Mouse (Mus musculus): Measurements from ENCODE around the gene Inpp4b. TPM values are rescaled to one million over a fixed set of nuclear protein-coding genes. Genes with fewer than 3 reads are reported as not detected.

The Inpp4b gene
- polyA plus RNA-seq, 1 experiment from 2014 or later: 5.5 TPM

DNA sequence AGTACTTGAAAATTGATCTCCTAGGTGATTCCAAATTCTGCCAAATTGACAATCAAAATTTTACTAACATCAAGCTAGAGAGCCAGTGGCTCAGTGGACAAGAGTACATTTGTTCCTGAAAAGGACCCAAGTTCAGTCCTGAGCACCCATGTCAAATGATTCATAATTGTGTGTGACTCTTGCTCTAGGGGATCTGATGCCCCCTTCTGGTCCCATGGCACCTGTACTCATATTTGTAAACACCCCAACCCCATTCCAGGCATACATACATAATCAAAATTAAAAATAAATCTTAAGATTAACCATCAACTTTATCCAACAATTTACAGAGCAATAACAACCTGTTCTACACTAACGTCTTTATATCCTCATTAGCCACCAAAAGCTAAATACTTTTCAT lies 271.8 kb downstream of the Inpp4b start:
- Histone ChIP-seq H3K36me3 (ENCODE audit: control insufficient read depth, insufficient read depth, low read length) (no peaks in the 10 kb centered on the region), H3K4me1 (ENCODE audit: control insufficient read depth, insufficient read depth, low read length) (no peaks in the 10 kb centered on the region), H3K4me3 (replicated peaks; ENCODE audit: low read length) (no peak overlapping the region), H3K9me3 (replicated peaks; ENCODE audit: control insufficient read depth, low read length) (no peaks in the 10 kb centered on the region), H3K27me3 (ENCODE audit: control insufficient read depth, insufficient read depth, low read length) (no peaks in the 10 kb centered on the region), H3K27ac (ENCODE audit: low read length) (no peak overlapping the region), H3K4me2 (ENCODE audit: low read depth, low read length) (no peak overlapping the region), H3K9ac (ENCODE audit: low read length) (no peak overlapping the region)
- no peak for ATAC-seq (ENCODE audit: insufficient read depth, low FRiP score)
- 88% methylated on average over 1 of the region's 1 CpGs for WGBS

DNA sequence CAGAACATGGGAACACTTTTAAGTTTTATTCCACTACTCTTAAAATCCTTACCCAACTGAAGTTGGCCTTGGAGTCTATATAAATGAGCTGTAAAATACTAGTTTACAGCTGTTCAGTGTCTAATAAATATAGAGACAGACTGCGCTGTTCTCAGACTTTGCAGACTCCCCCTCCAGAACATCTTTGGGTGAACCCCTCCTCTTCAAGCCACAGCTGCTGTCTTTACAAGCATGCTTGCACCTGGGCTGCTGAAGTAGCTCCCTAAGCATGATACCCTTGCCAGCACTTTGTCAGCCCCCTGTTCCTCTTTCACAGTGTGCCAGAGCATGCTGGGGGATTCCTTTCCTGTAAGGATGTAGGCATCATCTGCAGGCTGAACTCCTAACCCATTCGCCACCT lies 272.2 kb downstream of the Inpp4b start:
- Histone ChIP-seq H3K4me1 (ENCODE audit: control insufficient read depth, insufficient read depth, low read length) (no peaks in the 10 kb centered on the region), H3K9ac (ENCODE audit: low read length) (no peak overlapping the region)
- ATAC-seq (ENCODE audit: insufficient read depth, low FRiP score): no peak

DNA sequence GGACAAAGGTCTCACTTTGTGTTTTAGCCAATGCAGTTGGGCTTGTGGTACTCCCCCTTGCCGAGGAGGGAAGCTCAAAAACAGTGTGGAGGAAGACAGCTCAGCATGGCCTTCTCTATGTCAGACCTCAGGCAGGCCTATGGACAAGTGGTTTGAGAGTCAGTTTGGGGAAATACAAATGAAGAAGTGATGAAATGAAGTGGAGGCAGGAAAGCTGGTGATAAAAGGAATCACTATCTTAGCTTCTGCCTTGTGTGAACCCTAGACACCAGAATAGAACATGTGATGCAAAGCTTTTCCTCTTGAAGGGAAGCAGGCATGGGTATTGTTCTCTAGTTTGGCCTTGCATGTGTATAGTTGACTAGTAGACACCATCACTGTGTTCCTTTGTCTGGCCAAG lies 273.2 kb downstream of the Inpp4b start:
- Histone ChIP-seq H3K27me3 (ENCODE audit: control insufficient read depth, insufficient read depth, low read length) (no peaks in the 10 kb centered on the region), H3K36me3 (ENCODE audit: control insufficient read depth, insufficient read depth, low read length) (no peaks in the 10 kb centered on the region), H3K4me3 (replicated peaks; ENCODE audit: low read length) (no peak overlapping the region), H3K9ac (ENCODE audit: low read length) (no peak overlapping the region), H3K4me1 (ENCODE audit: control insufficient read depth, insufficient read depth, low read length) (no peaks in the 10 kb centered on the region), H3K4me2 (ENCODE audit: low read depth, low read length) (no peak overlapping the region), H3K9me3 (replicated peaks; ENCODE audit: control insufficient read depth, low read length) (no peaks in the 10 kb centered on the region), H3K27ac (ENCODE audit: low read length) (no peak overlapping the region)
- no peak for ATAC-seq (ENCODE audit: insufficient read depth, low FRiP score)
- WGBS: 75% methylated on average over 1 of the region's 1 CpGs

More for the DNA sequence above, 272.2 kb downstream of the Inpp4b start:
- WGBS: 73% methylated on average over 2 of the region's 2 CpGs
- no peaks in the 10 kb centered on the region for H3K27me3 ChIP-seq (ENCODE audit: control insufficient read depth, insufficient read depth, low read length)
- H3K27ac ChIP-seq (ENCODE audit: low read length): no peak overlapping the region
- no peaks in the 10 kb centered on the region for H3K36me3 ChIP-seq (ENCODE audit: control insufficient read depth, insufficient read depth, low read length)
- H3K4me3 ChIP-seq (replicated peaks; ENCODE audit: low read length): no peak overlapping the region
- no peak overlapping the region for H3K4me2 ChIP-seq (ENCODE audit: low read depth, low read length)
- no peaks in the 10 kb centered on the region for H3K9me3 ChIP-seq (replicated peaks; ENCODE audit: control insufficient read depth, low read length)

DNA sequence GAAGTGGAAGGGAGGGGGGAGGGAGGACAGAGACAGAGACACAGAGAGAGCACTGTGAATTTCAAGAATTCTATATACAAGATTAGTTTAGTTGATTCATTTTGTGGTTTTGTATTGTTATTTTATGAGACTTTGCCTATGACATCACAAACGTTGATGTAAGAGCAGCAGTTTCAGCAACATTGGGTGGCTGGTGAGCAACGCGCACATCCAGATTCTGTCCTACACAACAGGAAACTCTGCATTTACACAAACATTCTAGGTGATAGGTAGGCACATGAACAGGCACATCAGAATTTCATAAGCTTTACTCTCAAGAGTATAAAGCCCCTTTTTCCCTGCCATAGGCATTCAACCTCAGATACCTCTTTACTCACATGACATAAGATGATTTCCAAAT lies 276.6 kb downstream of the Inpp4b start:
- H3K36me3 ChIP-seq (ENCODE audit: control insufficient read depth, insufficient read depth, low read length): no peaks in the 10 kb centered on the region
- H3K9ac ChIP-seq (ENCODE audit: low read length): no peak overlapping the region
- 90% methylated on average over 3 of the region's 3 CpGs for WGBS
- no peaks in the 10 kb centered on the region for H3K4me1 ChIP-seq (ENCODE audit: control insufficient read depth, insufficient read depth, low read length)
- ATAC-seq (ENCODE audit: insufficient read depth, low FRiP score): no peak
- no peaks in the 10 kb centered on the region for H3K27me3 ChIP-seq (ENCODE audit: control insufficient read depth, insufficient read depth, low read length)
- H3K9me3 ChIP-seq (replicated peaks; ENCODE audit: control insufficient read depth, low read length): no peaks in the 10 kb centered on the region
- no peak overlapping the region for H3K4me2 ChIP-seq (ENCODE audit: low read depth, low read length)
- H3K4me3 ChIP-seq (replicated peaks; ENCODE audit: low read length): no peak overlapping the region
- H3K27ac ChIP-seq (ENCODE audit: low read length): no peak overlapping the region

DNA sequence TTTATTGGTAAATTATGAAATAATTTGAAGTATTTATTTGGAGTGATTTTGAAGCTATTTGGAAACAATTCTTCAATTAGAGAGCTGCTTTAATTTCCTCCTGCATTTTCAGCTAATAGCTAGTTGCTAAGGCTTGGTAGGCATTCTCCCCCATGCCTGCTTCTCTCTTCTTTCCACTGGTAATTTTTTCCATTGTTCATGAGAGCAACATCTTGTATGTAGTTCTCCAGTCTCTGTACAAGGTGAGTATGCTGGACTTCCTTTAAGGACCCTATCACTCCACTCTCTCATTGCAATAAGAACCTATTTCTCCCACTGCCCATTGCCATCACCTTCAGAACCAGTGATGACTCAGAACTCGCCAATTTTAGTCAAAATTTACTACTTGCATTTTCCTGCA lies 292.7 kb downstream of the Inpp4b start:
- H3K4me2 ChIP-seq (ENCODE audit: low read depth, low read length): no peak overlapping the region
- WGBS: 85% methylated on average over 1 of the region's 1 CpGs
- H3K9me3 ChIP-seq (replicated peaks; ENCODE audit: control insufficient read depth, low read length): no peaks in the 10 kb centered on the region
- ATAC-seq (ENCODE audit: insufficient read depth, low FRiP score): no peak
- H3K27me3 ChIP-seq (ENCODE audit: control insufficient read depth, insufficient read depth, low read length): no peaks in the 10 kb centered on the region
- H3K4me1 ChIP-seq (ENCODE audit: control insufficient read depth, insufficient read depth, low read length): no peaks in the 10 kb centered on the region
- H3K9ac ChIP-seq (ENCODE audit: low read length): no peak overlapping the region
- H3K36me3 ChIP-seq (ENCODE audit: control insufficient read depth, insufficient read depth, low read length): no peaks in the 10 kb centered on the region
- H3K4me3 ChIP-seq (replicated peaks; ENCODE audit: low read length): no peak overlapping the region
- H3K27ac ChIP-seq (ENCODE audit: low read length): no peak overlapping the region

DNA sequence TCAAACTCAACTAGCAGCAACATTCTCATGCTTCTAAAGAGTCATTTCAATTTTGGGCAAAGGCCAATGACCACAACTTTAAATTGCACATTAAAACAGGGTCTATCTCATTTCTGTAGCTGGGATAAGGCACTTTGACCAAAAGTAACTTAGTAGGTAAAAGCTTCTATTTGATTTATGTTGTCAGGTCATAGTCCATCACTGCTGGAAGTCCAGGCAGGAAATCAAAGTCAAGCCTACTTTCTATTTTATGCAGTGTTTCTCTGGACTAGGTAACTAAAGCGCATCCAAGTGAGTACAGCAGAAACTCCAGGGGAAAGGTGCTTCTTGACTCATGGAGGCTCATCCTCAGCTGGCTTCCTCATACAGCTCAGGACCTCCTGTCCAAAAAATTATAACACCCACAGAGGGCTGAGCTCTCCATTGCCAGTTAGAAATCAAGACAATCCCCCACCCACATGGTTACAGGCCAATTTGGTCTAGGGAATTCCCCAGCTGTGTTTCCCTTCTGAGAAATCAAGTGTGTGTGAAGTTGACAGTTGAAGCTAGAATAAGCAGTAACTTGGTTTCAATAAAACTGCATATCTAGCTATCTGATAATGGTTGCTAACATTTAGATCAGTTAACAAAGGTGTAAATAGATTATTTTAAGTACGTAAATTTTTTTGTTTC lies 293.7 kb downstream of the Inpp4b start:
- Histone ChIP-seq H3K9me3 (replicated peaks; ENCODE audit: control insufficient read depth, low read length) (no peaks in the 10 kb centered on the region), H3K4me2 (ENCODE audit: low read depth, low read length) (no peak overlapping the region), H3K36me3 (ENCODE audit: control insufficient read depth, insufficient read depth, low read length) (no peaks in the 10 kb centered on the region), H3K4me3 (replicated peaks; ENCODE audit: low read length) (no peak overlapping the region), H3K27me3 (ENCODE audit: control insufficient read depth, insufficient read depth, low read length) (no peaks in the 10 kb centered on the region), H3K4me1 (ENCODE audit: control insufficient read depth, insufficient read depth, low read length) (no peaks in the 10 kb centered on the region), H3K9ac (ENCODE audit: low read length) (no peak overlapping the region), H3K27ac (ENCODE audit: low read length) (no peak overlapping the region)
- 82% methylated on average over 2 of the region's 2 CpGs for WGBS
- ATAC-seq (ENCODE audit: insufficient read depth, low FRiP score): no peak

DNA sequence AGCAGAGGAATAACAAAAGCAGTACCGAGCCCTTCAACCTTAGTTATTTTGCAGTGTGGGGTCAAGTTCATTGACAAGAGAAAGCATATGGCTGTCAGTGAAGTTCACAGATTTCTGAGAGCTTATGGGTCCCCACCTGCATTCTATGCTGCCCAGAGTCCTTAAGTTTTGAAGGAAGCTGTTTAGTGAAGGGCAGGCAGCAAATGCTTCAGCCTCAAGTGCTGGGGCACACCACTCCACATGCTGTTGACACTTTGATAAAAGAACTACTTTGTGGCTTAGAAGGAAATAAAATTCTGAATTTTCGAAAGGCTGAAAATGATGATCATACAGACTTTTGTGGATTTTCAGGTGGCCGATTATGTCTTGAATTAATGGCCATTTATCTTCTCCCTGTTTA lies 296.1 kb downstream of the Inpp4b start:
- ATAC-seq (ENCODE audit: insufficient read depth, low FRiP score): no peak
- H3K27ac ChIP-seq (ENCODE audit: low read length): no peak overlapping the region
- no peaks in the 10 kb centered on the region for H3K27me3 ChIP-seq (ENCODE audit: control insufficient read depth, insufficient read depth, low read length)
- 73% methylated on average over 3 of the region's 3 CpGs for WGBS
- H3K4me1 ChIP-seq (ENCODE audit: control insufficient read depth, insufficient read depth, low read length): no peaks in the 10 kb centered on the region
- no peaks in the 10 kb centered on the region for H3K36me3 ChIP-seq (ENCODE audit: control insufficient read depth, insufficient read depth, low read length)
- H3K9ac ChIP-seq (ENCODE audit: low read length): no peak overlapping the region
- no peak overlapping the region for H3K4me2 ChIP-seq (ENCODE audit: low read depth, low read length)
- no peaks in the 10 kb centered on the region for H3K9me3 ChIP-seq (replicated peaks; ENCODE audit: control insufficient read depth, low read length)
- no peak overlapping the region for H3K4me3 ChIP-seq (replicated peaks; ENCODE audit: low read length)

DNA sequence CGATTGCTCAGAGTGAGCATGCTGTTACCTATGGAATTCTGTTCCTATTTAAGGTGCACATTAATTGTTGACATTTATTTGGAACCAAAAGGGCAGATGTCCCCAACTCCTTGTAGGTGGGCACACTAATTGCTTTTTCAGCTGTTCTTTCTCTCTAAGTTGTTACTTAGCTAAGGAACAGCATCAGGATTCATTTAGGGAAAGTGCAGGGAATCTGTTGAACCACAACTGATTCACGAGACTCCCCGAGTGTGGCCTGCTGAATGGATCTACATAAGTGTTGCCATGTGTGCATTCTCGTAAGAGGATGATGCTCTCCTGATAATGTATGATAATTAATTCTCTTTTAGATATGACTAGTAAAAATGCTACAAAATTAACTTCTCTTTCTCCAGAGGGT lies 297.5 kb downstream of the Inpp4b start:
- no peaks in the 10 kb centered on the region for H3K9me3 ChIP-seq (replicated peaks; ENCODE audit: control insufficient read depth, low read length)
- no peak overlapping the region for H3K27ac ChIP-seq (ENCODE audit: low read length)
- 86% methylated on average over 4 of the region's 4 CpGs for WGBS
- H3K4me3 ChIP-seq (replicated peaks; ENCODE audit: low read length): no peak overlapping the region
- no peaks in the 10 kb centered on the region for H3K4me1 ChIP-seq (ENCODE audit: control insufficient read depth, insufficient read depth, low read length)
- H3K4me2 ChIP-seq (ENCODE audit: low read depth, low read length): no peak overlapping the region
- ATAC-seq (ENCODE audit: insufficient read depth, low FRiP score): no peak
- no peaks in the 10 kb centered on the region for H3K27me3 ChIP-seq (ENCODE audit: control insufficient read depth, insufficient read depth, low read length)
- no peak overlapping the region for H3K9ac ChIP-seq (ENCODE audit: low read length)
- no peaks in the 10 kb centered on the region for H3K36me3 ChIP-seq (ENCODE audit: control insufficient read depth, insufficient read depth, low read length)

DNA sequence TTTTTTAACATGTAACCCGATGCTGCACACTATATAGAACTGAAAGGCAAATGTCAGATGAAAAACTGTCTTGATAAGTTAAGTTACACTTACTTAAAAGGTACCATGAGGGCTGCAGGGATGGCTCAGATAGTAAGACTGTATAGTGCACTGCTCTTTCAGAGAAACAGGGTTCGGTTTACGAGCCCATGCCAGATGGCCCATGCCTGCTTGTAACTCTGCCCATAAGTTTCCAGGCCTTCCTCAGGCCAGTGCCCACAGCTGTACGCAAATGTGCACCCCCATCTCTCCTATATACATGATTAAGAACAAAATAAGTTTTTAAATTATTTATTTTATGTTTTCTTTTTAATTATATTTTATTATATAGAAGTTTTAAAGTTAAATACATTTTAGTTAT lies 300.7 kb downstream of the Inpp4b start:
- WGBS: 83% methylated on average over 4 of the region's 4 CpGs
- H3K4me2 ChIP-seq (ENCODE audit: low read depth, low read length): no peak overlapping the region
- H3K27me3 ChIP-seq (ENCODE audit: control insufficient read depth, insufficient read depth, low read length): no peaks in the 10 kb centered on the region
- no peaks in the 10 kb centered on the region for H3K4me1 ChIP-seq (ENCODE audit: control insufficient read depth, insufficient read depth, low read length)
- no peak overlapping the region for H3K27ac ChIP-seq (ENCODE audit: low read length)
- H3K36me3 ChIP-seq (ENCODE audit: control insufficient read depth, insufficient read depth, low read length): no peaks in the 10 kb centered on the region
- no peak overlapping the region for H3K9ac ChIP-seq (ENCODE audit: low read length)
- no peak for ATAC-seq (ENCODE audit: insufficient read depth, low FRiP score)
- H3K4me3 ChIP-seq (replicated peaks; ENCODE audit: low read length): no peak overlapping the region
- no peaks in the 10 kb centered on the region for H3K9me3 ChIP-seq (replicated peaks; ENCODE audit: control insufficient read depth, low read length)

DNA sequence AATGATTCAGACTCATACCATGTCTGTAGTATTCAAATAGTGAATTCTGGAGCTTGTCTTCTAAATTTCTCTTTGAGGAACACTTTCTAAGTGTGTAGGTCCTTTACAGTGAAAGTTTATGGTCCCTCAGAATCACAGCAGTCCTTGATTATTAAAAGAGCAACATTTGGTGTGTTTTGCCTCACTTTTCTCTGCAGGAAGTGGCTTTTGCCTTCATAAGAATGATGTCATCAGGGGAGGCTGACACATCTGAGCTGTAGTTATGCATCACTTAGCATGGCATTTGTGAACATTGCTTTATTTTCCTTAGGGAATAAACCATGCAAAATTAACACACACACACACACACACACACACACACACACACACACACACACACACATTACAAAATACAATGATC lies 349.8 kb downstream of the Inpp4b start:
- H3K4me1 ChIP-seq (ENCODE audit: control insufficient read depth, insufficient read depth, low read length): no peaks in the 10 kb centered on the region
- H3K4me2 ChIP-seq (ENCODE audit: low read depth, low read length): no peak overlapping the region
- no peaks in the 10 kb centered on the region for H3K36me3 ChIP-seq (ENCODE audit: control insufficient read depth, insufficient read depth, low read length)
- no peak for ATAC-seq (ENCODE audit: insufficient read depth, low FRiP score)
- no peak overlapping the region for H3K4me3 ChIP-seq (replicated peaks; ENCODE audit: low read length)
- H3K27ac ChIP-seq (ENCODE audit: low read length): no peak overlapping the region
- H3K9me3 ChIP-seq (replicated peaks; ENCODE audit: control insufficient read depth, low read length): no peaks in the 10 kb centered on the region
- no peak overlapping the region for H3K9ac ChIP-seq (ENCODE audit: low read length)
- no peaks in the 10 kb centered on the region for H3K27me3 ChIP-seq (ENCODE audit: control insufficient read depth, insufficient read depth, low read length)
